Mouse (Mus musculus) heart, postnatal 0 days (tissue): ENCODE measurements around the gene Rnf126.

Experiments
- CTCF ChIP-seq: IDR thresholded peaks from 2 replicates; pipeline ENCODE4 v1.5.1; 2016; ENCODE audit warnings: antibody characterized with exemption, control low read depth, low read depth
- EP300 ChIP-seq: IDR thresholded peaks from 2 replicates; pipeline ENCODE4 v1.6.1; 2016; ENCODE audit warnings: antibody characterized with exemption, low read depth

DNA sequence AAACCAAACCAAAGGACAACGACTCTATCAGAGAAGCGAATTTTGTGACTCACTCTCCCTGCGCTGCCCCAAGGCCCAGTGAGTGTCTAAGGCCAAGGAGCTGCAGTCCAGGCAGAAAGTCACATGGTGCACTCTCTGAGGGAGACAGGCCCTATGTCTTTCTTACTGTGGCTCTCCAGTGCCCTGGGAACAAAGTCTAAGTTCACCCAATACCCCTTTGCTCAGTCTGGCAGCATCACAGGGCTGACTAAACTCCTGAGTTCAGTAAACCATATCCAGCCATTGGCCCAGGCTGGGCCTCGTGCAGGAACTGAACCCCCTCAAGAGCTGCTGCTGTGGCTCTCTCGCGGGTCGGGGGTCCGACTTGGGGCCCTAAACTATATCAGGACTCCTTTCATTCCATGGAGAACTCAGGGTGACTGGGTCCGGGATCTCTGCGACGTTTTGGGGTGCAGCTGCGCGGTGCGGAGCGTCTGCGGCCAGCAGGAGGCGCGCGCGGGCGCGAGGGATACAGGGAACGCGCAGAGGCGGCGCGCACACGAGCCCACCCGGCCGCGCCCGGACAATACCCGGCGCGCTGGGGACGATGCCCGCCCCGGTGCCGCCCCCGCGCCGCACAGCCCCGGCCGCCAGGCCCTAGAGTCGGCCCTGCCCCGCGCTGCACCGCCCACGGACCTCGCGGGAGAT lies 26.4 kb upstream of the Rnf126 start, which contains the start of gene Palm:
- TF ChIP-seq CTCF (peak; percentile 66), EP300 (no peak)
